Mouse (Mus musculus) embryonic fibroblast, embryonic 13.5 days (primary cell): ENCODE results near the gene Trex1. TPM values are rescaled to one million over a fixed set of nuclear protein-coding genes. Genes with fewer than 3 reads are reported as not detected.

Experiments used
- H3K27ac ChIP-seq: 2 replicates; pipeline ENCODE4 v1.5.1; 2012; ENCODE audit warnings: low read length, control low read depth, inconsistent platforms; ENCODE audit not compliant: insufficient read depth
- H3K4me1 ChIP-seq: 2 replicates; pipeline ENCODE4 v1.6.1; 2011; ENCODE audit warnings: low read length; ENCODE audit not compliant: control insufficient read depth, insufficient read depth
- H3K4me3 ChIP-seq: 2 replicates; pipeline ENCODE4 v1.5.1; 2011; ENCODE audit warnings: mild to moderate bottlenecking, control low read depth, low read length; ENCODE audit not compliant: insufficient read depth
- CTCF ChIP-seq: IDR thresholded peaks from 2 replicates; pipeline ENCODE4 v1.5.1; 2011; ENCODE audit warnings: mild to moderate bottlenecking, control low read depth, low read length, moderate library complexity, borderline replicate concordance; ENCODE audit not compliant: insufficient read depth
- POLR2A ChIP-seq: IDR thresholded peaks from 2 replicates; pipeline ENCODE4 v1.6.1; 2011; ENCODE audit warnings: low read depth, mild to moderate bottlenecking, control low read depth, low read length, moderate library complexity
- polyA plus RNA-seq: library from polyadenylated mRNA; stranded (reverse); fragments of >200 nt; gene quantifications from 2 replicates; pipeline ENCODE4 v1.2.4, GENCODE M21; 2011; ENCODE audit warnings: low read depth; ENCODE audit not compliant: missing spikeins, insufficient read length

Trex1 gene
- polyA plus RNA-seq, 1 experiment: 8.2 TPM

DNA sequence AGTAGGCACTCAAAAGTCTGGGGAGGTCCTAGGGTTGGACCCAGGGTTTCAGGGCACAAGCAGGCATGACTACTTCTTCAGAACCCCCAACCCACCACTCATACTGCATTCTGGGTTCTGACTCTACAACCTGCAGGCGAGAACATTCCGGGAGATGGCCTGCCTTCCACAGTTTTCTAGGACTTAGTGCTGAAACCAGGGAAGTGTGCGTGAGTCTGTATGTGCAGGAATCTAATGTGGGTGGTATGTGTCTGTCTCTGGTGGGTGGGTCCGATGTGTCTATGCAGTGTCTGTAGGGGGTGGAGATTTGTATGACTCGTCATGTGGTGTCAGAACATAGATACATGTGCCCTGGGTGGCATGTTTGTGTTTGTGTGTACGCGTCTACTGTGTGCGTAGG is 38.8 kb upstream of the Trex1 start:
- no peak overlapping the region for H3K27ac ChIP-seq
- peaks cover 23% of the 10 kb centered on the region for H3K4me1 ChIP-seq
- no peak overlapping the region for H3K4me3 ChIP-seq
- TF ChIP-seq POLR2A (no peak), CTCF (no peak)

DNA sequence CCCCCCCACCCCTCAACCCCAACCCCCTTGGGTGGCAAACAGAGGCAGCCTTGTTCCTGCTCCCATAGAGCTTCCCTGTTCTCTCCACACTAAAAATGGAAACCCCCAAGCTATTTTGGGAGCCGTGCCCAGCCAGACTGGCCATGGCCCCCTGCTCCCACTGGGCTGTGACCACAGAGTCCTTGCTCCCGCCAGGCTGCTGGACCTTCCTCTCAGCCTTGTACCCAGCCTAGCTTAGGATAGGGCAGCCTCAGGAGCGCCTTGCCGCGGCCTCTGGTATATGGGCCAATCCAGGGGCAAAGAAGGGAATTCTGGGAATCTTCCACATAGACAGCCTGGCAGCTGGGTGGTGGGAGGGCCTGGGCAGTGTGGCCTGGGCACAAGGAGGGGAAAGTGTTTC is 38.3 kb upstream of the Trex1 start:
- TF ChIP-seq POLR2A (no peak), CTCF (no peak)
- no peak overlapping the region for H3K4me3 ChIP-seq
- peaks cover 23% of the 10 kb centered on the region for H3K4me1 ChIP-seq
- H3K27ac ChIP-seq: no peak overlapping the region

DNA sequence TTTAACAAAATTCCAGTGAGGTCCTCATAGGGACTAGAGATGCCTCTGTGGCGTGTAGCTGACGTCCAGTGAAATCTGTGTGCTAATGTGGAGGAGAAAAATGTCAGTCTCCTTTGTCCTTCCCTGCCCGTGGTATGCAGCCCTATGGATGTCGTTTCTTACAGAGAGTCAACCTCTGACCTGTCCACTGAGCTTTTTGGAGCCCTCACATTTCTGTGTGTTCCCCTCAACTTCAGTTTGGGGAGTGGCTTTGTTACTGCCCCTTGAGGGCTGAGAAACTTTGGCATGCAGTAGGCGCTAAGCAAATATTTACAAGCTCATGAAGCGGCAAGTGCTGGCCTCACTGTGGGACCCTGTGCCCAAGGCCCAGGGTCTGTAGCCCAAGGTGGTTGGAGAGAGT is 37.8 kb upstream of the Trex1 start:
- H3K4me1 ChIP-seq: peaks cover 23% of the 10 kb centered on the region
- H3K4me3 ChIP-seq: no peak overlapping the region
- no peak overlapping the region; the same call in 1 of the 2 replicates for H3K27ac ChIP-seq
- no peak for TF ChIP-seq CTCF
- TF ChIP-seq POLR2A: no peak

DNA sequence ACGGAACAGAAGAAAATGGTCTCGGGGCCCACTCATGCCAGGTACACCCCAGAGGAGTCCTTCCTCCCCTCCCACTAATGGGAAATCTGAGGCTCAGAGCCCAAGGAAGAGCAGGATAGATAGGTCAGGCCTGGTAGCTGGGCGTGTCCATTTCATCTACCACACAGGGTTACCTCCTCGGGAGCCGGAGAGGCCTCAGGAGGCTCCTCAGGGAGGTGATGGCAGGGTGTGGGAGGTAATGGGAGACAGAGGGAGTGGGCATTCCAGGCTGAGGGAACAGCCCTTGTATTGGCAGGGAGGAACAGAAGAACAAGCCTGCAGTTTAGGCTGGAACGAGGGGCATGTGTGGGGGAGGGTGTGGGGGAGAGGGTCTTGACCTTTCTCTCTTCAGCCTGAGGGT is 37.3 kb upstream of the Trex1 start:
- TF ChIP-seq POLR2A (no peak), CTCF (no peak)
- H3K27ac ChIP-seq: no peak overlapping the region; the same call in 1 of the 2 replicates
- peak overlapping the region; percentile 47; the same call in 1 of the 2 replicates for H3K4me3 ChIP-seq
- peaks cover 23% of the 10 kb centered on the region for H3K4me1 ChIP-seq

DNA sequence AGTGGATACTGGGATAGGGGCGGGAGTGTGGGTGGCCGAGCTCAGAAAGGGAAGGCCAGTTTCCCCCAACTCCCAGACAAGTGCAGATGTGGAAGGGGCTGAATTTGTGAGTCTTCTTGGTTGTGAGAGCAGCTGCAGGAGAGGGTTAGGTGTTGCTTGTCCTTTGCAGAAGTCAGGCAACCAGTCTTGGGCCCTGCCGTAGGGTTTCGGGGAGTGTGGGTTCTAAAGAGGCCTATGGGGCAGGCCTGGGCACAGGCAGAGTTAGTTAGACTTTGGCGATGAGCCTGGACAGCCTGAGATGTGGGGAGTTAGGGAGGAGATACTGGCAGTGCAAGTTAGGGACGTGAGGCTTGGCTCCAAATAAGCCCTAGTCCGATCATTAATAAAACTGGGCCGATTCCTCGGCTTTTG is 36.7 kb upstream of the Trex1 start:
- TF ChIP-seq CTCF: no peak
- TF ChIP-seq POLR2A: peak; percentile 20; the same call in 1 of the 2 replicates
- H3K4me3 ChIP-seq: peak overlapping the region; percentile 47
- peaks cover 23% of the 10 kb centered on the region for H3K4me1 ChIP-seq
- peak overlapping the region; percentile 69 for H3K27ac ChIP-seq

DNA sequence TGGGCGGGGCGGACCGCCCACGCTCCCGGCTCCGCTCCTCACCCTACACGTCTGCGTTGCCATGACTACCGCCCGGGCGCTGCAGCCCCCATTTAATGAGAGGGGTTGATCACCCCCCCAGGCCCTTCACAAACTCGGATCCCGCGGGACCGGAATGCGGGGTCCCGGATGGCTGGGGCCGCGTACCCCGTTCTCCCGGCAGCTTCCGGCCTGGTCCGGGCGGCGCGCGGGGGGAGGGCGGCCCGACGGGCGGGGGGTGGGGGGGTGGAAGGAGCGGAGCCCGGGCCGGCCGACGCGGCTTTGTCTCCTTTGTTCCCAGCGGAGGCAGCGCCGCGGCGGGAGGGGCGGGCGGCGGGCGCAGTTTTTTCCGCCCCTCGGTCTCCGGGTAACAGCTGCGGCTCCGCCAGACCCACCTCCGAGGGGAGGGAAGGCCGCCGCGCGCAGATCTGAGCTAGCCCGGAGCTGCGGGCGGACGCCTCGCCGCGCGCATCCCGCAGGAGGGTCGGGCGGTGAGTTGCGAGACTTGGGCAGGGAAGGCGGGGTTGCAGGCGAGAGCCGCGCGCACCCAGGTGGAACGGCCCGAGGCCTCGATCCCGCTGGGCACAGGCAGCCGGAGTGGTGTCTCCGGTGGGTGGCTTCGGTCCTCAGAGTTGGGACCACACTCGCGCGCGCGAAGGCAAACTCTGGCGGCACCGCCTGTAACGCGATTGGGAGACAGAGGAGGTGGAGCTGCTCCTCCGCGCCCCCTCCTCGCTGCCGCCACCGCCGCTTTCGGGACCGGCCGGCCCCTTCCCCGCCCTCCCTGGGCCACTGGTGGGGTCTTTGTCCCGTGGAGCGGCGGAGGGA is 35.8 kb upstream of the Trex1 start, which contains the start of gene Plxnb1:
Plxnb1 (plus strand) TSS at position 253 of the 846 bp plus-strand sequence.
- no peak for TF ChIP-seq CTCF
- peak; percentile 70 for TF ChIP-seq POLR2A
- H3K4me1 ChIP-seq: peaks cover 23% of the 10 kb centered on the region
- peak within 1 kb of the TSS; percentile 47 for H3K4me3 ChIP-seq
- H3K27ac ChIP-seq: peak within 1 kb of the TSS; percentile 69

DNA sequence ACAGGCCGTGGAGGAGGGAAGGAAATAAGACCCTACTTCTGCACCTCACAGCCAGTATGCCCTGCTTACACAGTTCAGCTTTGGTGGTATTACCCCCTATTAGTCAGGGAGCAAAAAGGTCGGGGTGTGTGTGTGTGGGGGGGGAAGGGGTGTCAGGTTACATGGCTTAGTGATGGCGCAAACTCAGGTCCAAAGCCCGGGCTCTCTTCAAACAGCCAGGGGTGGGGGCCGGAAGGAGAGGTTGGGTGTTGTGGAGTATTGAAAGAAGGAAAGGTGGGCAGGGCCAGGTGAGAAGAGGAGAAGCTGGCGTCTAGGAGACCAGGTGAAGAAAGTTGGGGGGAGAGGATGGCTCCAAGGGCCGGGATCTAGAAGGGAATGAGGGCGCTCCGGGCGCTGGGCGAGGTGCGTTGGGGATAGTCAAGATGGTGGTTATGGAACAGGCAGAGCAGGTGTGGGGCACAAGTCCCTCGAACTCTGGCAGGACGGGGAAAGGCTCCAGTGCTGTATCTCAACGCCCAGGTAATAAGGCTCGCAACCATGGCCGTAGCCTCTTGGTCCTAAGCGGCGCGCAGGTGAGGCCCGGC is 35.1 kb upstream of the Trex1 start:
- TF ChIP-seq POLR2A (0 out of 2 replicates have a peak, but pooled peaks have one; percentile 12), CTCF (no peak)
- peak overlapping the region; percentile 43 for H3K4me3 ChIP-seq
- peaks cover 23% of the 10 kb centered on the region for H3K4me1 ChIP-seq
- no peak overlapping the region for H3K27ac ChIP-seq

DNA sequence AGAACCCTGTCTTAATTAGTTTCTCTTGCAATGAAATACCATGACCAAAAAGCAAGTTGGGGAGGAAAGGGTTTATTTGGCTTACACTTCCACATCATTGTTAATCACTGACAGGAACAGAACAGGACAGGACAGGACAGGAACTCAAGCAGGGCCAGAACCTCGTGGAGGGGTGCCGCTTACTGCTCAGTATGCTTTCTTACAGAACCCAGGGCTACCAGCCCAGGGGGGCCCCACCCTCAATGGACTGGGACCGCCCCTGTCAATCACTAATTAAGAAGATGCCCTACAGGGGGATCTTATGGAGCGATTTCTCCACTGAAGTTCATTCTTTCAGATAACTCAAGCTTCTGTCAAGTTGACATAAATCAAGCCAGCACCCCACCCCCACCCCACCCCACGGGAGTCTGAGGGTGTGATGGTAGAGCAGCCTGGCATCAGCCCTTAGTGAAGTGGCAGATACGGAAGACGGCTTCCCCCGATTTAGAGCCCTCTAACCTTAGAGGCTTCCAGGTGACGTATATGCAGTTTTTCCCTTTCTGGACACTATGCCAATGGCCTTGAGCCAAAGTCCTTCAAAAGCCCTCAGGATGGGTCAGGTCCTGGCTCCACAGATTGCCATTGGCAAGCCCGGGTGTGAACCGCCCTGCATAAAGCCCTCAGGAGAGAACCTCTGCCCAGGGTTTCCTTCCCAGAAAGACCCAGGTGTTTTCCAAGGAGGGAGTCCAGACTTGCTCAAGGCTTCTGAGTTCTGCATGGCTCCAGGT is 34.4 kb upstream of the Trex1 start:
- peaks cover 22% of the 10 kb centered on the region for H3K4me1 ChIP-seq

DNA sequence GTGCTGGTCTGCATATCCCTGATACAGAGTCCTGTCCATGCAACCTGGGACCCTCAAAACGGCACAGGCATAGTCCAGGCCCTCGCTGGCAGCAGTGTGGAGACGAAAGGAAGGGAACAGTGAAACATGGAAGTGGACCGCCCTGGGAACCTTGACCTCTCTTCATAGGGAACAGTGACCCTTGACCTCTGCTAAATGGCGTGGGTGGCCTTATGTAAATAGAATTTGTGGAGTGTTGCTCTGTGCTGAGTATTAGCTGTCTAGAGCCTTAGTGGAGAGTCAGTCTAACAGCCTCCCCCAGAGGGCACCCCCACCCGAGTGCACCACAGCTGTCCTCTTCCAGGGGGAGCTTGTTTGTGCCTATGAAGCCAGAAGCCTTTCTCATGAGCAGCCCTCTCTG is 33.3 kb upstream of the Trex1 start:
- Histone ChIP-seq H3K4me1 (peaks cover 11% of the 10 kb centered on the region), H3K27ac (no peak overlapping the region), H3K4me3 (no peak overlapping the region)
- TF ChIP-seq CTCF (no peak), POLR2A (no peak)

More for the DNA sequence above, 34.4 kb upstream of the Trex1 start:
- Histone ChIP-seq H3K4me3 (no peak overlapping the region), H3K27ac (no peak overlapping the region)
- TF ChIP-seq CTCF (no peak), POLR2A (no peak; the same call in 1 of the 2 replicates)
